Mouse (Mus musculus) olfactory bulb, adult 2 months (tissue): ENCODE data around the gene Capn10. TPM values are rescaled to one million over a fixed set of nuclear protein-coding genes. Genes with fewer than 3 reads are reported as not detected.

Experiments
- H3K27ac ChIP-seq: fragments of 200-500 bp; 2 replicates; pipeline ENCODE4 v1.5.1; 2012; ENCODE audit warnings: low read depth, low read length; ENCODE audit not compliant: insufficient read depth
- H3K4me1 ChIP-seq: fragments of 200-500 bp; 2 replicates; pipeline ENCODE4 v1.6.1; 2012; ENCODE audit warnings: low read length; ENCODE audit not compliant: control insufficient read depth, insufficient read depth
- H3K4me3 ChIP-seq: fragments of 200-500 bp; 2 replicates; pipeline ENCODE4 v1.5.1; 2012; ENCODE audit warnings: mild to moderate bottlenecking, low read depth, low read length, moderate library complexity; ENCODE audit not compliant: insufficient read depth
- CTCF ChIP-seq: fragments of 200-500 bp; IDR thresholded peaks from 2 replicates; pipeline ENCODE4 v1.5.1; 2012; ENCODE audit warnings: low read depth, mild to moderate bottlenecking, low read length, moderate library complexity; ENCODE audit not compliant: insufficient read depth
- POLR2A ChIP-seq: fragments of 200-500 bp; IDR thresholded peaks from 2 replicates; pipeline ENCODE4 v1.6.1; 2012; ENCODE audit warnings: mild to moderate bottlenecking, low read depth, low read length, moderate library complexity; ENCODE audit not compliant: insufficient read depth
- WGBS: fragments of 180-500 bp; shearing (Covaris S2); methylation state at CpG from one replicate; pipeline ENCODE4 v1.1.7; 2018; 5-methylcytosine and 5-hydroxymethylcytosine counted together
- polyA plus RNA-seq: library from polyadenylated mRNA; stranded (reverse); fragments of >200 nt; gene quantifications from 2 replicates; pipeline ENCODE4 v1.2.4, GENCODE M21; 2012; ENCODE audit warnings: low replicate concordance; ENCODE audit not compliant: missing spikeins, insufficient read depth, insufficient read length

Capn10 gene
- polyA plus RNA-seq, 1 experiment = not detected

GRCm38 (mm10) chr1:92981056-92981845, 47.1 kb downstream of the Capn10 start:
- Histone ChIP-seq H3K4me1 (peaks cover 12% of the 10 kb centered on the region; the same call in 1 of the 2 replicates), H3K27ac (no peak overlapping the region), H3K4me3 (no peak overlapping the region)
- no peak for TF ChIP-seq POLR2A
- no peak for TF ChIP-seq CTCF
- WGBS = 85% methylated on average over 7 of the region's 7 CpGs

DNA sequence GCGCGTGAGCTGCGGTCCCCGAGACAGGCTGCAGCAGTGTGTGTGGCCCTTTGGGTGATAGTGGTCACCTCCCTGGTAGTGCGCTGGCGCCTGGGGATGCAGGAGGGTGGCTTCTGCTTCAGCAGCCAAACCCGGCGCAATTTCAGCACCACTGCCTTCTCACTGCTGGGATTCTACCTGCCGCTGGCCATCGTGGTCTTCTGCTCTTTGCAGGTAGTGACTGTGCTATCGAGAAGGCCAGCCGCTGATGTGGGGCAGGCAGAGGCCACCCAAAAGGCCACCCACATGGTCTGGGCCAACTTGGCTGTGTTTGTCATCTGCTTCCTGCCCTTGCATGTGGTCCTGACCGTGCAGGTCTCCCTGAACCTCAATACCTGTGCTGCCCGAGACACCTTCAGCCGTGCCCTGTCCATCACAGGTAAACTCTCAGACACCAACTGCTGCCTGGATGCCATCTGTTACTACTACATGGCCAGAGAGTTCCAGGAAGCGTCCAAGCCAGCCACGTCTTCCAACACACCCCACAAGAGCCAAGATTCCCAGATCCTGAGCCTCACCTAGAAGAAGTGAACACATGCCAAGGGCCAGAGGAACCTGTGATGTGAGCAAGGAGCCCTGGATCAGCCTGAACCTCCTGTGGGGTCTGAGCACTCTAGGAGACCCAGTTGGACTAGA, 48.9 kb downstream of the Capn10 start:
- no peak for TF ChIP-seq CTCF
- no peak for TF ChIP-seq POLR2A
- Histone ChIP-seq H3K4me3 (no peak overlapping the region), H3K27ac (no peak overlapping the region), H3K4me1 (peaks cover 10% of the 10 kb centered on the region; the same call in 1 of the 2 replicates)
- WGBS = 92% methylated on average over 17 of the region's 17 CpGs

DNA sequence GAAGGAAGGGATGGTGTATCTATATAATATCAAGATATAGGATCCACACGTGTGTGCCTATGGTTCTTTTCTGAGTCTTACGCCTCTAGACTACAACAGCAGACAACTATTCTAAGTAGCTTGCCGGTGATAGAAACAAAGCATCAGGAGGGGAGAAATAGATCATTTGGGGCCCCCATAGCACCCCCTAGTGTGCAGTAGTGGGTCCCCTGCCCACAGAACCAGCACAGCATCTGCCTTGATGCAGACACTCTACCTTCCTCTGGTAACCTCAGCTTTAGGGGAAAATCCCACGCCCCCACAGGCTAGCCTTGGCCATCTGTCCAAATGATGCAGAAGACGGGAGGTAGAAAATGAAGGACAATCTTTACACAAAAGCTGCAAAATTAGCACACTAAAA, 50.8 kb downstream of the Capn10 start:
- H3K4me3 ChIP-seq = no peak overlapping the region
- 85% methylated on average over 5 of the region's 5 CpGs for WGBS
- H3K4me1 ChIP-seq = no peaks in the 10 kb centered on the region
- TF ChIP-seq POLR2A = no peak
- no peak for TF ChIP-seq CTCF
- H3K27ac ChIP-seq = no peak overlapping the region

GRCm38 (mm10) chr1:92988894-92989293, 54.7 kb downstream of the Capn10 start:
- 92% methylated on average over 4 of the region's 4 CpGs for WGBS
- TF ChIP-seq CTCF (no peak), POLR2A (no peak)

DNA sequence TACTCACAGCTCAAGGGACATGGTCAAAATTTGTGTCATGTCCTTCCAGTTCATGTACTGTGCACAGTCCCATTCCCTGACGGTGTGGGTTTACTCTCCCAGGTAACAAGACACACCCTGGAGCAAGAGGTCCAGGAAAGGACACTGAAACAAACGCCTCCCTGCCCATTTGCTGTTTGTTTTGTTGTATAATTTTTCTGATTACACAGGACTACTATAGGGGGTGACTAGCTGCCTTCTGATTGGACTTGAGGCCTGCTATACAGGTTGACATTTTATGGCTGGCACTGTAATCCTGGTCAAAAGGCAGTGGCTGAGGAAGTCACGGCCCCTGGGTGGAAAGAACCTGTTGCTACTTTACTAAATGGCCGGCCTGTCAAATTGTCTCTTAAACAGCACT, 55.7 kb downstream of the Capn10 start:
- H3K27ac ChIP-seq = no peak overlapping the region
- 73% methylated on average over 4 of the region's 4 CpGs for WGBS

More at GRCm38 (mm10) chr1:92988894-92989293, 54.7 kb downstream of the Capn10 start:
- H3K4me3 ChIP-seq = no peak overlapping the region
- H3K4me1 ChIP-seq = no peaks in the 10 kb centered on the region
- no peak overlapping the region for H3K27ac ChIP-seq

GRCm38 (mm10) chr1:92992214-92992855, 58.2 kb downstream of the Capn10 start:
- Histone ChIP-seq H3K4me1 (no peaks in the 10 kb centered on the region), H3K27ac (no peak overlapping the region), H3K4me3 (no peak overlapping the region)
- whole genome bisulfite sequencing = 88% methylated on average over 6 of the region's 6 CpGs
- TF ChIP-seq POLR2A (no peak), CTCF (no peak)

More for the DNA sequence above, 55.7 kb downstream of the Capn10 start:
- TF ChIP-seq POLR2A (no peak), CTCF (no peak)
- no peak overlapping the region for H3K4me3 ChIP-seq
- no peaks in the 10 kb centered on the region for H3K4me1 ChIP-seq

- Histone ChIP-seq H3K4me3 (no peak overlapping the region), H3K4me1 (no peaks in the 10 kb centered on the region), H3K27ac (no peak overlapping the region)
- WGBS = 87% methylated on average over 2 of the region's 2 CpGs
- no peak for TF ChIP-seq POLR2A
- no peak for TF ChIP-seq CTCF
Measured at GRCm38 (mm10) chr1:92992880-92993279, 58.7 kb downstream of the Capn10 start.

Other genes starting within 250 kb of the Capn10 start
- gene Gpc1, start 102.7 kb upstream of the Capn10 start, polyA plus RNA-seq = not detected in 2 replicates
- not detected in 2 replicates for gene Ankmy1, start 31.5 kb upstream of the Capn10 start, polyA plus RNA-seq
- gene Dusp28, start 27.4 kb upstream of the Capn10 start, polyA plus RNA-seq = not detected in 2 replicates
- not detected in 2 replicates for gene Rnpepl1, start 23.6 kb upstream of the Capn10 start, polyA plus RNA-seq
- gene Gpr35, start 16.5 kb downstream of the Capn10 start, polyA plus RNA-seq = not detected in 2 replicates
- gene Aqp12, start 72.0 kb downstream of the Capn10 start, polyA plus RNA-seq = not detected in 2 replicates
- 456 and 729 TPM in 2 replicates for gene Kif1a, start 167.6 kb downstream of the Capn10 start, polyA plus RNA-seq
- gene Agxt, start 200.9 kb downstream of the Capn10 start, polyA plus RNA-seq = not detected in 2 replicates
- not detected in 2 replicates for gene 2310007B03Rik, start 226.6 kb downstream of the Capn10 start, polyA plus RNA-seq
- not detected in 2 replicates for gene Crocc2, start 234.3 kb downstream of the Capn10 start, polyA plus RNA-seq